Mouse (Mus musculus) embryonic fibroblast, embryonic 13.5 days (primary cell): ENCODE measurements around the gene Fars2.

Experiments used
- CTCF ChIP-seq: IDR thresholded peaks from 2 replicates; pipeline ENCODE4 v1.5.1; 2011; ENCODE audit warnings: mild to moderate bottlenecking, control low read depth, low read length, moderate library complexity, borderline replicate concordance; ENCODE audit not compliant: insufficient read depth
- POLR2A ChIP-seq: IDR thresholded peaks from 2 replicates; pipeline ENCODE4 v1.6.1; 2011; ENCODE audit warnings: low read depth, mild to moderate bottlenecking, control low read depth, low read length, moderate library complexity

- TF ChIP-seq CTCF (no peak), POLR2A (no peak)
These were observed 56.9 kb downstream of the Fars2 start for GRCm38 (mm10) chr13:36174101-36174500.
